In the genomic region with DNA sequence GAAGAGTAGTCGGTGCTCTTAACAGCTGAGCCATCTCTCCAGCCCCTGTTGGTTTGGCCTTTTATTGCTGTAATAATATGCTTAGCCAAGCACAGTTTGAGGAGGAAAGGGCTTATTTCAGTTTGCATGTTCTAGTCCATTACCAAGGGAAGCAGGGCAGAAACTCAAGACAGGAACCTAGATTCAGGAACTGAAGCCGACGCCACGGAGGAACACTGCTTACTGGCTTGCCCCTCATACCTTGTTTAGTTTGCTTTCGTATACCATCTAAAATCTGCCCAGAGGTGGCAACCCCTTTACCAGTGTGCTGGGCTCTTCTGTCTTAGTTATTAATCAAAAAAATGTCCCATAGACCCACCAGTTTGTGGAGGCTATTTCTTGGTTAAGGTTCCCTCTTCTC, we compare ENCODE assay signal across 28 mouse cellular contexts. TPM values are rescaled to one million over a fixed set of nuclear protein-coding genes. Genes with fewer than 3 reads are reported as not detected.
A peak's percentile ranks its signal among the peaks of the same experiment; 100 is the strongest.
DNase-seq lines count a peak whose midpoint lies in the region; ATAC-seq lines count a peak whose summit lies in the region.
"Had no signal": no experiment of that assay in that cellular context is flagged by ENCODE, and none has a peak within 500 bp of the region (broad histone marks: within the 10 kb centered on the region; RNA-seq: fewer than 3 reads in every experiment).

No protein-coding gene starts in this region.

- WGBS in heart, embryonic 10.5 days: 93% methylated on average over 5 of the region's 5 CpGs
- 82% methylated on average over 5 of the region's 5 CpGs for WGBS in liver, embryonic 16.5 days (ENCODE audit: insufficient replicate concordance)
- WGBS in limb, embryonic 10.5 days: 93% methylated on average over 5 of the region's 5 CpGs

- H3K9me3 ChIP-seq in heart, embryonic 10.5 days: no peaks in the 10 kb centered on the region
- H3K9me3 ChIP-seq in liver, embryonic 16.5 days (replicated peaks; ENCODE audit: control insufficient read depth, low read length): no peaks in the 10 kb centered on the region
- no peaks in the 10 kb centered on the region for H3K9me3 ChIP-seq in limb, embryonic 10.5 days (replicated peaks)
- H3K9me3 ChIP-seq: forebrain, embryonic 10.5 days; forebrain, embryonic 13.5 days; heart, embryonic 12.5 days; heart, embryonic 15.5 days had no signal

- H3K27me3 ChIP-seq in heart, embryonic 10.5 days (ENCODE audit: insufficient read depth, poor library complexity, severe bottlenecking): no peaks in the 10 kb centered on the region
- no peaks in the 10 kb centered on the region for H3K27me3 ChIP-seq in liver, embryonic 16.5 days (ENCODE audit: control insufficient read depth, insufficient read depth, low read depth, low read length)
- no peaks in the 10 kb centered on the region for H3K27me3 ChIP-seq in limb, embryonic 10.5 days (ENCODE audit: low read depth, poor library complexity, severe bottlenecking)
- H3K27me3 ChIP-seq: forebrain, embryonic 13.5 days; heart, embryonic 12.5 days; heart, embryonic 15.5 days had no signal

- H3K4me1 ChIP-seq in heart, embryonic 10.5 days: no peaks in the 10 kb centered on the region
- peaks cover 45% of the 10 kb centered on the region for H3K4me1 ChIP-seq in liver, embryonic 16.5 days (ENCODE audit: control insufficient read depth, low read depth, low read length)
- H3K4me1 ChIP-seq in limb, embryonic 10.5 days: peaks cover under 1% of the 10 kb centered on the region; the same call in 1 of the 2 replicates
- H3K4me1 ChIP-seq: heart, embryonic 12.5 days had no signal

- no peak for ATAC-seq in liver, embryonic 16.5 days (ENCODE audit: low read depth)
- ATAC-seq: activated CD4-positive, CD25-positive, alpha-beta regulatory T cell, adult 4 months; CD4-positive, CD25-positive, alpha-beta regulatory T cell, adult 4 months; forebrain, embryonic 13.5 days; forebrain, embryonic 16.5 days; hindbrain, postnatal 0 days; inflammation-experienced regulatory T-cells, adult 6 months had no signal

- no peak overlapping the region for H3K4me3 ChIP-seq in heart, embryonic 10.5 days
- H3K4me3 ChIP-seq in liver, embryonic 16.5 days (ENCODE audit: low read depth, low read length): no peak overlapping the region
- no peak overlapping the region for H3K4me3 ChIP-seq in limb, embryonic 10.5 days
- H3K4me3 ChIP-seq: forebrain, embryonic 10.5 days; forebrain, embryonic 13.5 days; heart, adult 2 months; heart, embryonic 12.5 days; heart, embryonic 15.5 days had no signal

- DNase-seq in heart, embryonic 10.5 days (ENCODE audit: low spot score): peak; percentile 51
- DNase-seq in heart, adult 9 months (ENCODE audit: low spot score in 2 of 2): no peak
- no peak for DNase-seq in liver
- DNase-seq in limb, embryonic 10.5 days (ENCODE audit: low spot score): peak; percentile 11
- DNase-seq in gastrocnemius, adult 8-10 months (ENCODE audit: low spot score in 2 of 2): no peak
- no peak for DNase-seq in lung, postnatal 4 days
- DNase-seq: adrenal gland, adult 8-10 months; adrenal gland, postnatal 25 days; cerebellum, adult 18-20 months; cerebellum, adult 9-10 months; cerebellum, postnatal 14 days; gastrocnemius, postnatal 14 days; heart, adult 2 months; heart, postnatal 14 days; heart, postnatal 4 days had no signal

- H3K27ac ChIP-seq in heart, embryonic 10.5 days: no peak overlapping the region
- peak overlapping the region; percentile 16; the same call in 1 of the 2 replicates for H3K27ac ChIP-seq in liver, embryonic 16.5 days (ENCODE audit: low read length)
- no peak overlapping the region for H3K27ac ChIP-seq in limb, embryonic 10.5 days
- H3K27ac ChIP-seq: forebrain, embryonic 10.5 days; forebrain, embryonic 13.5 days; heart, adult 2 months; heart, embryonic 15.5 days; hindbrain, embryonic 14.5 days; hindbrain, postnatal 0 days had no signal

- no peak overlapping the region for H3K9ac ChIP-seq in liver, embryonic 16.5 days (ENCODE audit: low read depth, low read length)
- H3K9ac ChIP-seq: forebrain, embryonic 13.5 days; heart, embryonic 12.5 days; heart, embryonic 15.5 days; hindbrain, embryonic 14.5 days had no signal

- H3K4me2 ChIP-seq in liver, embryonic 16.5 days (ENCODE audit: low read depth, low read length): no peak overlapping the region
- H3K4me2 ChIP-seq: forebrain, embryonic 13.5 days; heart, embryonic 12.5 days; heart, embryonic 15.5 days; hindbrain, embryonic 14.5 days had no signal

- H3K36me3 ChIP-seq in heart, embryonic 10.5 days: no peaks in the 10 kb centered on the region
- no peaks in the 10 kb centered on the region for H3K36me3 ChIP-seq in liver, embryonic 16.5 days (ENCODE audit: control insufficient read depth, insufficient read depth)
- H3K36me3 ChIP-seq in limb, embryonic 10.5 days: no peaks in the 10 kb centered on the region
- H3K36me3 ChIP-seq: forebrain, embryonic 10.5 days; heart, embryonic 12.5 days; heart, embryonic 15.5 days had no signal

RNA-seq across cellular contexts. Expression of a gene that starts 25.3 kb away (rescaled TPM):
- 0.14 and 0.23 TPM in 2 replicates for polyA plus RNA-seq in heart, embryonic 10.5 days (2016; fragmentation: Nextera tagmentation; extraction: Ambion mirVana)
- polyA plus RNA-seq in liver, embryonic 16.5 days (2015; fragmentation: Nextera tagmentation; extraction: Ambion mirVana): not detected in 2 replicates
- 0.16 and 0.33 TPM in 2 replicates for polyA plus RNA-seq in limb, embryonic 10.5 days (2016; fragmentation: Nextera tagmentation; extraction: Ambion mirVana)
- not detected for total RNA-seq in gastrocnemius, adult 8-10 months (2022)
- total RNA-seq: adrenal gland, postnatal 25 days; gastrocnemius, adult 18-20 months; heart, adult 2 months; heart, postnatal 14 days; heart, postnatal 4 days; MEL had no signal
- polyA plus RNA-seq: activated CD4-positive, CD25-positive, alpha-beta regulatory T cell, adult 4 months; CD4-positive, CD25-positive, alpha-beta regulatory T cell, adult 4 months; inflammation-experienced regulatory T-cells, adult 6 months had no signal

Comparison
In these comparisons a context has a peak if more than half of its experiments do, and no peak if none do; other contexts are left out.
1. DNase-seq: peak in heart, embryonic 10.5 days (single experiment) and limb, embryonic 10.5 days (single experiment); none in heart, adult 9 months (0 of 2), liver (single experiment), gastrocnemius, adult 8-10 months (0 of 2) and lung, postnatal 4 days (0 of 2).